Mouse (Mus musculus): Measurements from ENCODE around the gene Prok2. TPM values are rescaled to one million over a fixed set of nuclear protein-coding genes. Genes with fewer than 3 reads are reported as not detected.
A peak's percentile ranks its signal among the peaks of the same experiment; 100 is the strongest.

The Prok2 gene
- not detected for total RNA-seq (2021)
- long read RNA-seq, experiment 1, result 0 reads
- long read RNA-seq, experiment 2, result 0 reads

DNA sequence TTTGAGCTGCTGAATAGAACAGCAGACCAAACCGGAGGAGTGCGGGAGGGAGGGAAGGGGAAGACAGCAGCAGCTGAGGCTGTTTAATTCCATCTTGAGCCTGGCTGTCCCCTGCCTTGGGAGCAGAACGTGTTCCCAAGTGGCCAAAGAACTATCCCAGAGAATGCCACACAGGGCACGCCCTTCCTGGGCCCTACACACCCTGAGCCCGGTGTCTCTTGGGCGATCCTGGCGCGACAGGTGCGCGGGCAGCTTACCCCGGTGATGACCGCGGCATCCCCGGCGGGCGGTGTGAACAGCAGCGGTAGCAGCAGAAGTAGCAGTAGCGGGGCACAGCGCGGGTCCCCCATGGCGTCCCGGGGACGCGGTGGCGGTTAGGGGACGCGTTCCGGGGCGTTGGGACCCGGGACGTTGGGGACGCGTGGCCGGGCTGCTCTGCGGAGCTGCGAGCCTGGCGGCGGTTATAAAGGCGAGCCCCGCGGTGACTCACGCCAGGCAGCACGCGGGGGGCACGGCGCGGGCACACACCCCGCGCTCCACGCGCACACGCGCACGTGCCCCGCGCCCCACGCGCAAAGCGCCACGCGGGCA is at the start of gene Prok2:
Prok2 (minus strand) TSS at position 422 of the 591 bp plus-strand sequence.
- DNase-seq, result no peak
- intact Hi-C loops (cut with DNase I), result no loop called here

DNA sequence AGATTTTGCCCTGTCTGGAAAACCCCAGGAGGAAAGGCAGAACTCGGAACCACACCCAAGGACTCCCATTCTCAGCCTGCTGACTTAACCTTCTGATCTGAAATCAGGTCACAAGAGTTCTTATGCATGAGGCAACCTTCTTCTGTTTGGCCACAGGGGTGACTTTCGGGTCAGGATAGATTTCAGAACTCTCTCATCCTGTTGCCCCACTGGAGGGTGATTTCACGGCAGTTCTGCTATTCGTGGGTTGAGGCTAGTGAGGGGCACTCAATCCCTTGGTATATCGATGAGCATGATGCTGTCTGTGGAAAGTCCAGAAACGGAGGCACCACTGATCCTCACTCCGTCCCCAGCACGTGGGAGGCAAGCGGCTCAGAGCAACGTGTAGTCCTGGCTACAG is 48.5 kb upstream of the Prok2 start:
- intact Hi-C loops (cut with DNase I), result no loop called here
- DNase-seq, result no peak

DNA sequence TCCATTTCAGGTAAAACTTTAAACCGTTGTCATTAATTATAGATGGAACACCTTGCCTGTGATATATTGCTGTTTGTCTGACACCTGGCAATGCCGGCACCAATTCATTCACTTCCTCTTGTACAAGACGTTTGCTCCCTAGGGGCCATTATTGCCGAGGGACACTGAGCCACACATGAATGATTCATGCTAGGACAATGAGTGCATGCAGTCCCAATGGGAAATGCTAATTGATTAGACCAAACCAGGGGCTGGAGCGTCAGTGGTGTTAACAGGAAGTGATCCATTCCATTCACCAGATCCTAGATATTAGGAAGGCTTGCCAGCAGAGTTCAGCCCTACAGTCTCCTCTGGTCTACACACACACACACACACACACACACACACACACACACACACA is 42.3 kb upstream of the Prok2 start:
- intact Hi-C loops (cut with DNase I), result no loop called here
- no peak for DNase-seq

DNA sequence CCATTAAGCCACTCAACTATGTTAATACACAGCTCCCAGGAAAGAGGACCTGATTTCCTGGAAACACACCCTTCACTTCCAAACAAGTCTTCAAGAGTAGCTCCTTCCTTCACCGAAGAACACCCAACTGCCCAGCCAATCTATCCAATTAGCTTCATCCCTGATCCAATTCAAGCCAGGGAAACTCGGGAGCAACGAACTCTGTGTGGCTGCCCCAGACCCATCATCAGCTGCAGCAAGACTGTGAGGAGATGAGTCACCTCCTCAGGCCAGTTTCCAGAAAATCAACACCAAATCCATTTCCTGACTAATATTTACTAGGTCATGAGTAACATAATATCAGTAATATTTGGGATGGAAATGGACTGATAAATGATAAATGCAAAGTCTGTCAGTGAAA is 38.7 kb upstream of the Prok2 start:
- intact Hi-C loops (cut with DNase I), result no loop called here

DNA sequence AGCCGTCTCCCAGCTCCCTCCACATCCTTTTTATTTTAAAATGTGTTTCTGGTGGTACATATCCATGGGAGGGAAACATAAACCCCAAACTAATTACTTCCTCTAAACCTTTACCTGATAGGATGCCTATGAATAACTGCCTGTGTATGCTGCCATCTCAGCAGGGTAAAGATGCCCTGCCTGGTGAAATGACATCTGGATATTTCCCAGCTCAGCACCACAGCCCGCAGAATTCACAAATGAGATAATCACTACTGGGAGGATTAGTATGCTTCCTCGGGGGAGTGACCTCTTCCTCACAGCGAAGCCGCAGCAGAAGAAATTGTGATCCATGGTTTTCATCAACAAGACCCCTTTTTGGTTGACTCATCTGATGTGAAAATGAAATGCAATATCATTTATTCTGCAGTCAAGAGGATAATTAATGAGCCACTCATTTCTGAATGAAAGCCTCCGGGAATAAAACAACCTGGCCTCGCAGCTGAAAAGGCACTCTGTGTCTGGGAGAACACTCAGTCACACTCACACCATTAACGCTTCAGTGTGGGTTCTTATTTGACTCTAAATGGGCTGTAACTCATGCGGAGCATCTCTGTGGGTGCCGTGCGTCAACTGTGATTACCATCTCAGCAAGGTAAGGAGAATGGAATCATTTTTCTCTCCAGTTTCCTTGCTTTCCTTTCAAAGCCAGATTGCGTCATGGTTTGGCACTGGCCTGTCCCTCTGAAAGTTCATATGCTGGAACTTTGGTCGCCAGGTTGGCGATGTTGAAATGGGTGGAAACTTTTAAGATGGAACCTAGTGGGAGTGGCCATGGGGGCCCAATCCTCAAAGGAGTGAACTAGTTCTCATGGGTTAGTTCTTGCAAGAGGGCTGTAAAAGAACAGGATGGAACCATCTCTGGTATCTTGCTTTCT is 36.1 kb upstream of the Prok2 start:
- no peak for DNase-seq
- intact Hi-C loops (cut with DNase I), result no loop called here

More for the DNA sequence above, 38.7 kb upstream of the Prok2 start:
- no peak for DNase-seq

DNA sequence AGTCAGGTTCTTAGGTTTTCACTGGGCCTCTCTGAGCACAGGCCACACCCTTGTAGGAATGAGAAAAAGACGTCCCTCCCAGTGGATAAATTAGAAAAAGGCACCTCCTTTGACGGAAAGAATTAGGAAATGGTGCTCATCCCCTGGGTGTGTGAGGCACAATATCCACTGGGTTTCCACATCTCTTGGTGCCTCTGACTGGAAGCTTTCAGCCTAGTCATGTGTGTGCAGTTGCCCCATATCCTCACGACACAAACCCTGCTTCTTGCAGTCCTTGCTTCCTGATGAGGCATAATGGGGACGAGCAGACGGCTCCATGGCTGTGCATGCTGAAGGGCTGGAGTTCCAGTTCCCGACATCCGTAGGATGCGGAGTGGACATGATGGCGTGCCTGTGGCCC is 29.9 kb upstream of the Prok2 start:
- intact Hi-C loops (cut with DNase I), result no loop called here
- DNase-seq, result no peak

DNA sequence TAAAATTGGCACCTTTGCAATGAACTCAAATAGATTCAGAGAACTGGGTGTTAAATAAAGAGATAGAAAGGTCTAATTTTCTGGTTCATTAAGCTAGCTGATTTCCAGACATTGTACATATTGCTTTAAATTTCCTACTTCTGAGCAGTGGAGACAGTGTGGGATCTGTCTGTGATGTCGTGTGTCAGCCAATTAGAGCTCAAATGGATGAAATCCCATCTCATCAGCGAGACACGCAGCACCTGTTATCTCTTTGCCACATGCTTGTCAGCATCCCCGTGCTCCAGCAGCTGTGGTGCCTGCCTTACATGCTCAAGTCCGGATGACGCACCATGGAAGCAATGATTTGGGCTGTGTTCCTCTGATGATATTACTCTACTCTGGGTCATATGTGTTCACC is 25.1 kb upstream of the Prok2 start:
- no peak for DNase-seq
- intact Hi-C loops (cut with DNase I), result no loop called here

DNA sequence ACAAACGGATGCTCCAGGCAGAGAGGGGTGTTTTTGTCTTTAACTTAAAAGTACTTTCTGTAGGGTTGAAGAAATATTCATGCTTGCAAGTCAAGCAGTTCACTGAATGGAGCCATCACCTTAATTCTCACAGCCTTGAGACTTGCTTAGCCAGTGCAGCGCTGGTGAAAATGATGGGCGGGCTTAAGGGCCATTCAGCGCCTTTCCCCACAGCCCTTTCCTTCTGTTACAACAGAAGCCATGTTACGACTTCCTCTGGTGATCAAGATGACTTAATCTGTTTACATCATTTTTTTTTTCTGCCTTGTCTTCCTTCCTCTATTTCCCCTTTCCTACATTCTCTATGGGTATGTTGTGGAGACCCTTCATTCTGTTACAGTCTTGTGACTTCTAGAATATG is 20.1 kb upstream of the Prok2 start:
- DNase-seq, result no peak
- intact Hi-C loops (cut with DNase I), result no loop called here

DNA sequence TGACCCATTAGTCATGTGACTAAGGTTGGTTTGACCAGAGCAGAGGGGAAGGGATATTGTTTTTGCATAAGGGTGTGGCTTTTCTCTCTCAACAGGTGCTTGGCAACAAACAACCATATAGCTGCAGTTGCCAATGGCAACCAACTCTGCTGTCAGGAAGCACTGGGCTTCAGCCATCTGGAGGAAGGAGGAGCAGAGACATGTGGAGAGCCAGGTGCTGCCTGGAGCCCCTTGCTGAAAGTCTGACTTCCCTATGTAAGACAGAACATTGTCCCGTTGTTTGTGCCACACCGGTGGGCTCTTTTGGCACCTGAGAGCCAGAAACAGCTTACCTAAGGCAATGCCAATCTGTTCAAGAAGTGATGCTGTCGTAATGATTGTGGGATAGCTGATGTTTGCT is 16.7 kb upstream of the Prok2 start:
- intact Hi-C loops (cut with DNase I), result no loop called here
- DNase-seq, result no peak

DNA sequence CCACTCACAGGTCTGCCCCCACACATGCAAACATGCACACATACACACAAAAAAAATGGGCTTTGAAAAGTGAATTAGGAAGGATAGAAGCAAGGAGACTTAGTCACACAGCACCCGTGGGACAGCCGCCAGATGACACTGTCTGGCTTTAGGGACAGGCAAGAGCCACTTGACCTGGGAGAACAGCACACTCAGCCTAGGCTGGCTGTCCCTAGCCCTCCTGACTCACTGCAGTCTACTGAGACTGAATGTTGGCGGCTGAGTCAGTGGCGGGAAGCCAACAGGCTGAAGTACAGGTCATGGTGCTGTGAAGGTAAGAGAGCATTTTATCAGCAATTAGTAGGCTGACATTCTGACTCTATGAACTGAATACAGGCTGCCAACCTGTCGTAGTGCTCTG is 8.5 kb upstream of the Prok2 start:
- intact Hi-C loops (cut with DNase I), result no loop called here
- DNase-seq, result peak; percentile 10 to 25

DNA sequence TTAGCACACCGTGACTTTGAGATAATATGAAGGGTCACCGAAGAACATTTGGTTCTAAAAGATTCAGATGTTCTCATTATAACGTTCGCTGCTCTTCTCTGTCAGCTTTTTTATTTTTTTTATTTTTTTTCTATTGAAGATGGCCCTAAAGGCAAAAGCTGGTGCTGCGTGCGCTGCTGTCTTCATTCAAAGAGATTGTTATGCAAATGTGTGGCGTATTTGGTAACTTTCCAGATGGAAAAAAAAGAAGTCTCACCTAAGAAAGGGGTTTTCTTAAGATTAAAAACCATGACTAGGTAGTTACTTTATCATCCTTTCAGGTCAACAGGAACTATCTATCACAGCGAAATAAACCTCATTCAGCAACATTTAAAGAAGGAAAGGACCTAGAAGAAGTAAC is 6.5 kb upstream of the Prok2 start:
- intact Hi-C loops (cut with DNase I), result no loop called here
- no peak for DNase-seq

DNA sequence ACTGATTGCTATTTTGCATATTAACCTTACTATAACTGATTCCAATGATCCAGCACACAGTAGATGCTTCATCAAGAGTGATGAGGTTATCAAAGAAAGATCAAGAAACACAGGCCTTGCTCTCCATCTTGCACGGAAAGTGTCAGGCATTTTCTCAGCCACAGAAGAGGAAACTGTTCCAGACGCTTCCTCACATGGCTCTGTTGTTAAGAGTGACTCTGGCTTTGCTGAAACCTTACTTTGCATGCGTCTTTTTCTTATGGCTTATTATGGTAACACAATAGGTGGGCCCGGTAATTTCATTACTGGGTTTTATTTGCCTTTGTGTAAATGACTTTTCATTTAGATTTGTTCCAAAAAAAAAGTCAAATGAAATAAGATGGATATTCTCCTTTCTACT is 5.7 kb upstream of the Prok2 start:
- DNase-seq, result no peak
- intact Hi-C loops (cut with DNase I), result no loop called here

DNA sequence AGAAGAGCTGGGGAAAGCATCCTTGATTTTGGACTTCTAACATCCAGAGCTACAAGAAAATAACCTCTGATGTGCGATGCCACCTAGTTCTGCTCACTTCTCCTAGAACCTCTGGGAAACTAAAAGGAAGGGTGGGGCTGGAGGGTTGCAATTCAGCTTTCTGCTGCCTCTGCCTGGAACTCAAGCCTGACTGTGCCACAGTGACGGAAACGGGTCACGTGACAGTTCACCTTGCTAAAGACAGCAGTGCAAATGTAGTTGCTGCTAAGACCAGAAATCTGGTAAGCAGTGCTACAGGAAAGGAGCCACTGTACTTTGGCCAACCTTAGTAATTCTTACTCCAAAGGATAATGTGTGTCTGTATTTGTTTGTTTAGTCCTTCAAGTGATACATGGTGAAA is 3.7 kb upstream of the Prok2 start:
- intact Hi-C loops (cut with DNase I), result no loop called here
- DNase-seq, result no peak

DNA sequence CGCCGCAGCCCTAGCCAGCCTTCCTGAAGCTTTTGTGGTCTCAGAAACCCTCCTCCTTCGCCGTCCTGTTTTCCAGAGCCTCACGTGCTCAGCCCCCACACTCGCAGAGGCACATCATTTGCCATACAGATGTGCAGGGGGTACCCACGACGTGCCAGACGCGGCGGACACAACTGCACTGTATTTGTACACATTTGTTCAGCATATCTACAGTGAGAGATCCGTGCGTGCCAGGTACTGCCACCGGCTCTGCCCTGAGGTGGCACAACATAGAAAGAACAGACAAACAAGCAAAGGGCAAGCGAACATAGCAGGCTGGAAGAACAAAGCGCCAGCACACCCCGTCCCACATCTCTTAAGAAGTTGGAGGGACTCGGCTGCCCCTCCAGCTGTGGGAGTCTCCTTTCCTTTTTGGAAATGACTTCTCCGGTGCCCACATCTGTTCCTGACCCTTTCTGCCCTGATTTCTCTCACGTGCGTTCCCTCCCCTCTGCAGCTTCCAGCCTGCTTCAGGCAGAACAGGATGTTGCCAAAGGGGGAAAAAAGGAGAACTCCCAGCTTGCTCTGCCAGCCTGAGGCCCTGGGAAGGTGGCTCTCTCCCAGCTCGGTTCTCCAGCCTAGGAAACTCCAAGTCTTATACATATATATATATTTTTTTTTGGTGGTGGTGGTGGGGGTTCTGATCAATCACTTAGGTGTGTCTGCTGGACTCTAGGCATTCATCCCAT is 548 bp upstream of the Prok2 start:
- no peak for DNase-seq
- intact Hi-C loops (cut with DNase I), result no loop called here

DNA sequence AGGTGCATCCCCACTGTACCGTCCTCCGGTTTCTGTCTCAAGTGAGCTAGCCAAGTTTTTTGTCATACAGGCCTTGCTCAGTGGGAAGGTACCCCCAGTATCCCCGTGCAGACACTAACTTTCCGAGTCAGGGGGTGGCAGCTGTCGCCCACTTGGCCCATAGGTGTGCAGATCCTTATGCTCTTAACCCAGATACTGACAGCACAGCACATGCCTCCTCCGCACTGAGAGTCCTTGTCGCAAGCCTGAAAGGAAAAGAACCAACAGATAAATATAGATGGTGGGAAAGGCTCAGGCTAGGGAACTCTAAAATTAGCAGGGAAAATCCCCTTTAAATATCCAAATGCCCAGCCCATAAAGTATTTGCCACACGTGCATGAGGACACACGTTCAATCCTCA is 3.8 kb downstream of the Prok2 start:
- DNase-seq, result no peak
- intact Hi-C loops (cut with DNase I), result no loop called here

DNA sequence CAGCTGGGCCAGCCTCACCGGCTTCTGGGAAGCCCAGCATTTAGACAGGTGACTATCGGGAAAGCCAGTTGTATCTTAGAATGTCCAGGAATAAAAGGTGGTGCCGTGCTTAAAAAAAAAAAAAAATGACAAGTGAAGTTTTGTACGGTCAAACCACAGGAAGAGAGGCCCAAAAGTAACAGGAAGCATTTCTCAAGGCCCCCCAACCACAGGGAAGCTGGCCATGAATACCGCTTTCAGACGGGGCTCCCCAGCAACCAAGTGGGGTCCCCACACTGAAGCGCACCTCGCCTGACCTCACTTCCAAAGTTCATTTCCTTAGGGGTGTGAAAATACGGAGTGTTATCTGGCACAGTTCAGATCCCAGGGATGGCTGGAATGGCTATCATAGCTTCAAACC is 5.2 kb downstream of the Prok2 start:
- intact Hi-C loops (cut with DNase I), result no loop called here
- no peak for DNase-seq

DNA sequence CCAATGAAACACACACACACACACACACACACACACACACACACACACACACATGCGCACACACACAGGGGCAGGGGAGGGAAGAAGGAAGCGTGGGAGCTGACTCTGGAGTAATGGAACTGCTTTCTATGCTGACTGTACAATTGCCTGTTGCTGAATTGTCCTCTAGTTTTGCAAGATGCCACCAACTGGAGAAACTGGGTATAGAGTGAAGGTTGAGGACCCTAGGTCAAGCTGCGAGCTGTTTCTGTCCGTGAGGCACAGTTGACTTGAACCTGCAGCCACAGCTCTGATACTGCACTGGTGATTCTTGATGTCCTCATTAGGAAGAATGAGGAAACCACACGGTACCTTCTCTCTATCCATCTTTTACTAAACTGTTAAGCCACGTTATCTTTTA is 10.3 kb downstream of the Prok2 start:
- intact Hi-C loops (cut with DNase I), result no loop called here
- no peak for DNase-seq

DNA sequence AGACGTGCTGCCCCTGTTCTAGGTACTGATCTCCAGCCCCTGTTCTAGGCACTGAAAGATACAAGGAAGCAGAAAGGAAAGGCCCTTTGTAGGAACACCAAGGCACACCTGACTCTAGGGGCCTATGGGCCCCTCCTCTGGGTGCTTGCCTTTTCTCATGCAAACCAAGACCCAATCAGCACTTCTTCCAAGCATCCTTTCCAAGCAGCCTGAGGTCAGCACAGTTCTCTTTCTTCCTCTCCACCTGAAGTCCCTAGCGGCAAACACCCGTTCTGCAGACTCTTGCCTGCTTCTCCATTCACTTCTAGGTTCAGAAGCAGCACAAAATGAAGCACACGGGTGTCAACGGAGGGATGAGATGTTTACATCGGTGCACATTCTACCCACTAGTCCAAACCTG is 11.0 kb downstream of the Prok2 start:
- no peak for DNase-seq
- intact Hi-C loops (cut with DNase I), result no loop called here

DNA sequence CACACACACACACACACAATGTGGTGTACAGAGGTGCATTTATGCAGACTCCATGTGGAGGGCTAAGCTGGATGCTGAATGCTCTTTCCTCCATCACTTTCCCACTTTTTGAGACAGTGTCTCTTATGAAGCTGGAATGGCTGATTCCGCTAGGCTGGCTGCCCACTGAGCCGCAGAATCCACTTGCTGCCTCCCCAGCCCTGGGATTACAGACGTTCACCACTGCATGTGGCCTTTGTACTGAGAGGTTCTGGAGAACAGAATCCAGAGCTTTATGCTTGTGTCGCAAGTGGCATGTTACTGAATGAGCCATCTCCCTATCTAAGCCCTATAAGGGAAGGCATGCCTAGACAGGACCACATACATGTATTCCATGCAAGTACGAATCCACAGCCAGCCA is 12.9 kb downstream of the Prok2 start:
- DNase-seq, result no peak
- intact Hi-C loops (cut with DNase I), result no loop called here

DNA sequence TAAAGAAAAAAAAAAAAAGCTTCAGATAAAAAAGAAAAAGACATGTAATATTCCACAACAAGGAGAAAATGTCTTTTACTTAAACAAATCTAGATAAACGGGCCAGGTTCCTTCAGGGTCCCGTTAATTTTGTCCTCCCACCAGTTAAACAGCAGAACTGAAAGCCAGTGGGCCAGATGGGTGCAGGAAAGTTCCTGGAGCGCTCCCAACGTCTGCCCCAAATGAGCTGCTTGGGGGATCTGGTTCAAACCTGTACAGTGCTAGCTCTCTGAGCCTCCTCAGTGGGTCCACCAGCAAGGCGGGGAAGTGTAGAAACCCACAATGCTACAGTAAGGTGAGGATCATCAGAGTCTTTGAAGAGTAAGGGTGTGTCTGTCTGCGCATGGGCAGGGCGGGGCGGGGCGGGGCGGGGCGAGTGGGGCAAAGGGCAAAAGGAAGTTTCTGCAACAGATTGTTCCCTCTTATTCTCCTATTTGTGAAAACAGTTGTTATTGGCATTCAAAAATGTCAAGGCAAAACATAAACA is 14.6 kb downstream of the Prok2 start:
- DNase-seq, result no peak
- intact Hi-C loops (cut with DNase I), result no loop called here

DNA sequence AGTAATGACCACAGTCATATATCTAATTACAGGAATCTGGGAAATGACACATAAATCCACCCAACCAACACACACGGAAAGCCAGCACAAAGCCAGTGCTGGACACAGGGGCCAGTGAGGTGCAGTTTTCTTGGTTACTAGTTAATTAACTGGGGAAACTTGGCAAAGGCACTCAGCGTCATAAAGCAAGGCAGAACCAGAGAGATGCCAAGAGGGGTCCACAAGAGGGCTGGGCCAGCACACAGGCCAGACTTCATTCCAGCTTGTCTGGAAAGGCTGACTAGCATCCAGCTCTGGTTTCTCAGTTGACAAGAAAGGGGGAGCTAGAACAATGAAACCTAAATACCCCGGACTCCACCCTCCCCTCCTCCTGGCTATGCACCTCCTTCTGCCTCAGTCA is 25.7 kb downstream of the Prok2 start:
- no peak for DNase-seq
- intact Hi-C loops (cut with DNase I), result no loop called here
